Mouse (Mus musculus): Measurements from ENCODE around the gene Thra. TPM values are rescaled to one million over a fixed set of nuclear protein-coding genes. Genes with fewer than 3 reads are reported as not detected.

The Thra gene
- polyA plus RNA-seq, 1 experiment from 2014 or later = 24.9 TPM

- H3K4me1 ChIP-seq (replicated peaks) = peaks cover 29% of the 10 kb centered on the region
- peaks cover 20% of the 10 kb centered on the region for H3K36me3 ChIP-seq
- peak overlapping the region; percentile 100 for H3K27ac ChIP-seq
- no peaks in the 10 kb centered on the region for H3K27me3 ChIP-seq
- peak overlapping the region; percentile 100 for H3K4me3 ChIP-seq (replicated peaks)
- H3K4me2 ChIP-seq = peak overlapping the region; percentile 99
- H3K9me3 ChIP-seq = no peaks in the 10 kb centered on the region
- ATAC-seq (ENCODE audit: insufficient number of reproducible peaks, insufficient read depth, low FRiP score, low TSS enrichment, low read depth) = peak; percentile 23
- peak overlapping the region; percentile 100 for H3K9ac ChIP-seq (replicated peaks)
- under 1% methylated on average over 29 of the region's 30 CpGs for WGBS
Measured at GRCm38 (mm10) chr11:98794469-98795014, 54.1 kb downstream of the Thra start.

GRCm38 (mm10) chr11:98795015-98795713 lies 54.7 kb downstream of the Thra start, which contains the start of gene Msl1:
Gene Msl1, plus strand, starts transcription at chr11:98795516.
- 1% methylated on average over 69 of the region's 89 CpGs for WGBS
- Histone ChIP-seq H3K9ac (replicated peaks) (peak within 1 kb of the TSS; percentile 100), H3K27me3 (no peaks in the 10 kb centered on the region), H3K36me3 (peaks cover 27% of the 10 kb centered on the region), H3K4me1 (replicated peaks) (peaks cover 29% of the 10 kb centered on the region), H3K9me3 (no peaks in the 10 kb centered on the region), H3K27ac (peak within 1 kb of the TSS; percentile 100), H3K4me3 (replicated peaks) (peak within 1 kb of the TSS; percentile 100), H3K4me2 (peak within 1 kb of the TSS; percentile 99)
- peak; percentile 23 for ATAC-seq (ENCODE audit: insufficient number of reproducible peaks, insufficient read depth, low FRiP score, low TSS enrichment, low read depth)

GRCm38 (mm10) chr11:98795714-98796514 lies 55.5 kb downstream of the Thra start:
- Histone ChIP-seq H3K4me1 (replicated peaks) (peaks cover 29% of the 10 kb centered on the region), H3K36me3 (peaks cover 34% of the 10 kb centered on the region), H3K4me2 (peak overlapping the region; percentile 99), H3K9me3 (no peaks in the 10 kb centered on the region), H3K27me3 (no peaks in the 10 kb centered on the region), H3K27ac (peak overlapping the region; percentile 100), H3K9ac (replicated peaks) (peak overlapping the region; percentile 100), H3K4me3 (replicated peaks) (peak overlapping the region; percentile 100)
- ATAC-seq (ENCODE audit: insufficient number of reproducible peaks, insufficient read depth, low FRiP score, low TSS enrichment, low read depth) = peak; percentile 48; the same call in 1 of the 2 replicates
- under 1% methylated on average over 66 of the region's 74 CpGs for WGBS

- H3K9me3 ChIP-seq = no peaks in the 10 kb centered on the region
- H3K4me1 ChIP-seq (replicated peaks) = peaks cover 29% of the 10 kb centered on the region
- H3K27ac ChIP-seq = peak overlapping the region; percentile 100
- peak overlapping the region; percentile 100 for H3K4me3 ChIP-seq (replicated peaks)
- H3K9ac ChIP-seq (replicated peaks) = peak overlapping the region; percentile 100
- H3K4me2 ChIP-seq = peak overlapping the region; percentile 99
- ATAC-seq (ENCODE audit: insufficient number of reproducible peaks, insufficient read depth, low FRiP score, low TSS enrichment, low read depth) = peak; percentile 50
- peaks cover 42% of the 10 kb centered on the region for H3K36me3 ChIP-seq
- no peaks in the 10 kb centered on the region for H3K27me3 ChIP-seq
- 2% methylated on average over 23 of the region's 23 CpGs for WGBS
Measured at GRCm38 (mm10) chr11:98796515-98797216, 56.2 kb downstream of the Thra start.

- peaks cover 48% of the 10 kb centered on the region for H3K36me3 ChIP-seq
- no peaks in the 10 kb centered on the region for H3K27me3 ChIP-seq
- no peaks in the 10 kb centered on the region for H3K9me3 ChIP-seq
- H3K4me1 ChIP-seq (replicated peaks) = peaks cover 29% of the 10 kb centered on the region
- peak overlapping the region; percentile 100; the same call in 1 of the 2 replicates for H3K27ac ChIP-seq
- WGBS = 12% methylated on average over 5 of the region's 5 CpGs
- peak overlapping the region; percentile 100 for H3K9ac ChIP-seq (replicated peaks)
- no peak for ATAC-seq (ENCODE audit: insufficient number of reproducible peaks, insufficient read depth, low FRiP score, low TSS enrichment, low read depth)
- H3K4me3 ChIP-seq (replicated peaks) = peak overlapping the region; percentile 100
- peak overlapping the region; percentile 99 for H3K4me2 ChIP-seq
Measured at GRCm38 (mm10) chr11:98797306-98797705, 56.9 kb downstream of the Thra start.

GRCm38 (mm10) chr11:98797909-98798308 lies 57.5 kb downstream of the Thra start:
- Histone ChIP-seq H3K4me3 (replicated peaks) (peak overlapping the region; percentile 100), H3K4me2 (peak overlapping the region; percentile 99), H3K27ac (peak overlapping the region; percentile 100; the same call in 1 of the 2 replicates), H3K9me3 (no peaks in the 10 kb centered on the region), H3K27me3 (no peaks in the 10 kb centered on the region), H3K36me3 (peaks cover 54% of the 10 kb centered on the region), H3K4me1 (replicated peaks) (peaks cover 29% of the 10 kb centered on the region), H3K9ac (replicated peaks) (peak overlapping the region; percentile 100; the same call in 1 of the 2 replicates)
- 70% methylated on average over 4 of the region's 4 CpGs for WGBS
- ATAC-seq (ENCODE audit: insufficient number of reproducible peaks, insufficient read depth, low FRiP score, low TSS enrichment, low read depth) = no peak

- Histone ChIP-seq H3K27me3 (no peaks in the 10 kb centered on the region), H3K9ac (replicated peaks) (no peak within 1 kb of the TSS), H3K4me1 (replicated peaks) (0 out of 2 replicates have a peak, but pooled peaks cover 6% of the 10 kb centered on the region), H3K4me3 (replicated peaks) (no peak within 1 kb of the TSS), H3K9me3 (no peaks in the 10 kb centered on the region), H3K27ac (no peak within 1 kb of the TSS), H3K4me2 (no peak within 1 kb of the TSS), H3K36me3 (peaks cover 86% of the 10 kb centered on the region)
- WGBS = 91% methylated on average over 5 of the region's 5 CpGs
- no peak for ATAC-seq (ENCODE audit: insufficient number of reproducible peaks, insufficient read depth, low FRiP score, low TSS enrichment, low read depth)
Measured at GRCm38 (mm10) chr11:98804605-98805004, 64.2 kb downstream of the Thra start, which contains the start of gene Casc3. Gene Casc3, plus strand, starts transcription at chr11:98804905.

- peaks cover 17% of the 10 kb centered on the region for H3K4me1 ChIP-seq (replicated peaks)
- 88% methylated on average over 2 of the region's 2 CpGs for WGBS
- no peak overlapping the region for H3K4me3 ChIP-seq (replicated peaks)
- H3K27ac ChIP-seq = peak overlapping the region; percentile 97
- no peak overlapping the region for H3K9ac ChIP-seq (replicated peaks)
- ATAC-seq (ENCODE audit: insufficient number of reproducible peaks, insufficient read depth, low FRiP score, low TSS enrichment, low read depth) = no peak
- H3K9me3 ChIP-seq = no peaks in the 10 kb centered on the region
- H3K4me2 ChIP-seq = peak overlapping the region; percentile 81
- no peaks in the 10 kb centered on the region for H3K27me3 ChIP-seq
- H3K36me3 ChIP-seq = peaks cover 72% of the 10 kb centered on the region
Measured at GRCm38 (mm10) chr11:98808417-98808816, 68.0 kb downstream of the Thra start.

GRCm38 (mm10) chr11:98809457-98810290 lies 69.2 kb downstream of the Thra start:
- H3K4me3 ChIP-seq (replicated peaks) = peak overlapping the region; percentile 87
- H3K9ac ChIP-seq (replicated peaks) = peak overlapping the region; percentile 90
- H3K27ac ChIP-seq = peak overlapping the region; percentile 97
- under 1% methylated on average over 79 of the region's 84 CpGs for WGBS
- no peaks in the 10 kb centered on the region for H3K27me3 ChIP-seq
- no peaks in the 10 kb centered on the region for H3K9me3 ChIP-seq
- H3K36me3 ChIP-seq = peaks cover 72% of the 10 kb centered on the region
- peak overlapping the region; percentile 81 for H3K4me2 ChIP-seq
- peak; percentile 98 for ATAC-seq (ENCODE audit: insufficient number of reproducible peaks, insufficient read depth, low FRiP score, low TSS enrichment, low read depth)
- H3K4me1 ChIP-seq (replicated peaks) = peaks cover 17% of the 10 kb centered on the region

- Histone ChIP-seq H3K9me3 (no peaks in the 10 kb centered on the region), H3K4me2 (peak overlapping the region; percentile 81), H3K4me3 (replicated peaks) (peak overlapping the region; percentile 87), H3K27ac (no peak overlapping the region), H3K27me3 (no peaks in the 10 kb centered on the region), H3K36me3 (peaks cover 72% of the 10 kb centered on the region), H3K4me1 (replicated peaks) (peaks cover 17% of the 10 kb centered on the region), H3K9ac (replicated peaks) (peak overlapping the region; percentile 90)
- WGBS = 64% methylated on average over 7 of the region's 7 CpGs
- no peak for ATAC-seq (ENCODE audit: insufficient number of reproducible peaks, insufficient read depth, low FRiP score, low TSS enrichment, low read depth)
Measured at GRCm38 (mm10) chr11:98810686-98811085, 70.2 kb downstream of the Thra start.
